Mouse (Mus musculus) MEL (cell line): ENCODE results near the gene Hoxb1.

ENCODE experiments used
- CHD2 ChIP-seq: IDR thresholded peaks from 2 replicates; pipeline ENCODE4 v1.6.1; 2011; ENCODE audit warnings: low read length, improper control_type of control experiment
- CTCF ChIP-seq, 3 experiments: IDR thresholded peaks in 2 of 3; conservative IDR thresholded peaks in 1 of 3; 2 replicates each; pipeline ENCODE4 v1.5.1; 2011 to 2012; ENCODE audit warnings: low read length in 3 of 3, low read depth in 2 of 3, mild to moderate bottlenecking in 2 of 3, improper control_type of control experiment in 1 of 3, inconsistent platforms in 1 of 3, mixed read lengths in 1 of 3, moderate library complexity in 1 of 3; ENCODE audit not compliant: control insufficient read depth in 1 of 3, insufficient read depth in 1 of 3, poor library complexity in 1 of 3, severe bottlenecking in 1 of 3
- HCFC1 ChIP-seq: IDR thresholded peaks from 2 replicates; pipeline ENCODE4 v1.6.1; 2012; ENCODE audit warnings: low read depth, mild to moderate bottlenecking, inconsistent platforms, low read length, improper control_type of control experiment, moderate library complexity
- MAFK ChIP-seq: IDR thresholded peaks from 2 replicates; pipeline ENCODE4 v1.6.1; 2011; ENCODE audit warnings: low read depth, mild to moderate bottlenecking, low read length, improper control_type of control experiment, borderline replicate concordance
- MEF2A ChIP-seq: IDR thresholded peaks from 2 replicates; pipeline ENCODE4 v1.6.1; 2014; ENCODE audit warnings: low read depth, mild to moderate bottlenecking, inconsistent platforms, low read length, improper control_type of control experiment; ENCODE audit not compliant: poor library complexity, insufficient replicate concordance, severe bottlenecking; ENCODE audit errors: extremely low read depth
- POLR2A ChIP-seq, 2 experiments: IDR thresholded peaks; 2 replicates each; pipeline ENCODE4 v1.6.1; 2011 to 2012; ENCODE audit warnings: low read length in 2 of 2, mild to moderate bottlenecking in 2 of 2, control low read depth in 1 of 2, improper control_type of control experiment in 1 of 2, low read depth in 1 of 2, moderate library complexity in 1 of 2; ENCODE audit not compliant: control insufficient read depth in 1 of 2, insufficient read depth in 1 of 2, poor library complexity in 1 of 2
- RCOR1 ChIP-seq: IDR thresholded peaks from 2 replicates; pipeline ENCODE4 v1.6.1; 2012; ENCODE audit warnings: low read depth, mild to moderate bottlenecking, inconsistent platforms, low read length, improper control_type of control experiment
- SMC3 ChIP-seq: IDR thresholded peaks from 2 replicates; pipeline ENCODE4 v1.6.1; 2011; ENCODE audit warnings: low read depth, low read length, improper control_type of control experiment
- TAL1 ChIP-seq: IDR thresholded peaks from 2 replicates; pipeline ENCODE4 v1.6.1; 2012; ENCODE audit warnings: mild to moderate bottlenecking, inconsistent platforms, low read length, moderate library complexity, mixed read lengths
- ZNF384 ChIP-seq: IDR thresholded peaks from 2 replicates; pipeline ENCODE4 v1.6.1; 2012; ENCODE audit warnings: low read depth, mild to moderate bottlenecking, inconsistent platforms, low read length, improper control_type of control experiment

- TF ChIP-seq MEF2A = no peak
- TF ChIP-seq CTCF (IDR thresholded peaks at IDR 0.05 in 2 of 3, conservative IDR thresholded peaks at IDR 0.05 in 1 of 3; ENCODE audit: control insufficient read depth in 1 of 3, insufficient read depth in 1 of 3, low read depth in 2 of 3, low read length in 3 of 3, poor library complexity in 1 of 3, severe bottlenecking in 1 of 3) = no peak
- no peak for TF ChIP-seq SMC3
- no peak for TF ChIP-seq ZNF384
- TF ChIP-seq CHD2 = no peak
- TF ChIP-seq TAL1 = no peak
- TF ChIP-seq MAFK = no peak
- TF ChIP-seq POLR2A (IDR thresholded peaks at IDR 0.05; ENCODE audit: control insufficient read depth in 1 of 2, insufficient read depth in 1 of 2, low read depth in 1 of 2, low read length in 2 of 2, poor library complexity in 1 of 2) = no peak
- no peak for TF ChIP-seq HCFC1
- no peak for TF ChIP-seq RCOR1
Measured at GRCm38 (mm10) chr11:96368686-96369085, 3.1 kb downstream of the Hoxb1 start.
